ENCODE assay signal across 8 mouse cellular contexts in genomic region chr4:121040323-121040722, GRCm38 (mm10). TPM values are rescaled to one million over a fixed set of nuclear protein-coding genes. Genes with fewer than 3 reads are reported as not detected.
A peak's percentile ranks its signal among the peaks of the same experiment; 100 is the strongest.
DNase-seq lines count a peak whose midpoint lies in the region; ATAC-seq and TF ChIP-seq lines count a peak whose summit lies in the region.

No protein-coding gene starts in this region.

- H3K4me2 ChIP-seq in kidney, postnatal 0 days (ENCODE audit: low read length) = peak overlapping the region; percentile 67
- peak overlapping the region; percentile 63 for H3K4me2 ChIP-seq in forebrain, embryonic 14.5 days (ENCODE audit: low read length)
- peak overlapping the region; percentile 74 for H3K4me2 ChIP-seq in limb, embryonic 13.5 days (replicated peaks)

- ATAC-seq in kidney, postnatal 0 days (replicated peaks; ENCODE audit: low FRiP score, low read depth) = no peak
- no peak for ATAC-seq in forebrain, embryonic 14.5 days
- ATAC-seq in limb, embryonic 13.5 days (ENCODE audit: low FRiP score, low read depth) = no peak

- peak overlapping the region; percentile 30; the same call in 1 of the 2 replicates for H3K4me3 ChIP-seq in kidney, postnatal 0 days (replicated peaks; ENCODE audit: low read depth, low read length)
- H3K4me3 ChIP-seq in forebrain, embryonic 14.5 days (ENCODE audit: low read depth, low read length) = peak overlapping the region; percentile 35
- H3K4me3 ChIP-seq in limb, embryonic 13.5 days = peak overlapping the region; percentile 57
- H3K4me3 ChIP-seq in small intestine, adult 2 months (ENCODE audit: low read depth, low read length) = peak overlapping the region; percentile 26; the same call in 1 of the 2 replicates

- no peak overlapping the region for H3K27ac ChIP-seq in kidney, postnatal 0 days
- H3K27ac ChIP-seq in forebrain, embryonic 14.5 days (ENCODE audit: low read depth, low read length) = no peak overlapping the region
- H3K27ac ChIP-seq in limb, embryonic 13.5 days = peak overlapping the region; percentile 93
- no peak overlapping the region for H3K27ac ChIP-seq in small intestine, adult 2 months (ENCODE audit: insufficient read depth, low read depth, low read length)

- H3K4me1 ChIP-seq in kidney, postnatal 0 days (replicated peaks; ENCODE audit: insufficient read depth, low read length) = no peaks in the 10 kb centered on the region
- H3K4me1 ChIP-seq in forebrain, embryonic 14.5 days (ENCODE audit: control insufficient read depth, insufficient read depth, low read length) = peaks cover 2% of the 10 kb centered on the region; the same call in 1 of the 2 replicates
- peaks cover 32% of the 10 kb centered on the region for H3K4me1 ChIP-seq in limb, embryonic 13.5 days
- 0 out of 2 replicates have a peak, but pooled peaks cover 4% of the 10 kb centered on the region for H3K4me1 ChIP-seq in small intestine, adult 2 months (ENCODE audit: control insufficient read depth, insufficient read depth, insufficient read length, low read length)

- no peak overlapping the region for H3K9ac ChIP-seq in kidney, postnatal 0 days (ENCODE audit: low read depth, low read length)
- H3K9ac ChIP-seq in forebrain, embryonic 14.5 days (ENCODE audit: low read length) = no peak overlapping the region
- H3K9ac ChIP-seq in limb, embryonic 13.5 days = peak overlapping the region; percentile 75

- TF ChIP-seq CTCF in kidney, postnatal 0 days (IDR thresholded peaks at IDR 0.05; ENCODE audit: low read depth) = no peak
- TF ChIP-seq CTCF in small intestine, adult 2 months (IDR thresholded peaks at IDR 0.05; ENCODE audit: extremely low read depth, insufficient read length, insufficient replicate concordance, low read depth, low read length) = no peak

- 63% methylated on average over 14 of the region's 14 CpGs for WGBS in kidney, postnatal 0 days
- 66% methylated on average over 14 of the region's 14 CpGs for WGBS in forebrain, embryonic 14.5 days
- 58% methylated on average over 14 of the region's 14 CpGs for WGBS in limb, embryonic 13.5 days
- 46% methylated on average over 14 of the region's 14 CpGs for WGBS in small intestine, adult 2 months

- no peaks in the 10 kb centered on the region for H3K9me3 ChIP-seq in kidney, postnatal 0 days (replicated peaks; ENCODE audit: low read length)
- no peaks in the 10 kb centered on the region for H3K9me3 ChIP-seq in forebrain, embryonic 14.5 days (replicated peaks; ENCODE audit: control insufficient read depth, low read length)
- no peaks in the 10 kb centered on the region for H3K9me3 ChIP-seq in limb, embryonic 13.5 days

- no peak for TF ChIP-seq POLR2A in small intestine, adult 2 months (IDR thresholded peaks at IDR 0.05; ENCODE audit: low read depth, low read length)

- H3K36me3 ChIP-seq in kidney, postnatal 0 days (ENCODE audit: insufficient read depth, low read length) = no peaks in the 10 kb centered on the region
- H3K36me3 ChIP-seq in forebrain, embryonic 14.5 days (ENCODE audit: control insufficient read depth, insufficient read depth, low read length) = no peaks in the 10 kb centered on the region
- H3K36me3 ChIP-seq in limb, embryonic 13.5 days = peaks cover 25% of the 10 kb centered on the region
- no peaks in the 10 kb centered on the region for H3K36me3 ChIP-seq in small intestine, adult 2 months (ENCODE audit: control insufficient read depth, insufficient read depth, low read length)

- peaks cover 5% of the 10 kb centered on the region; the same call in 1 of the 2 replicates for H3K27me3 ChIP-seq in kidney, postnatal 0 days (ENCODE audit: insufficient read depth, low read length)
- peaks cover 3% of the 10 kb centered on the region; the same call in 1 of the 2 replicates for H3K27me3 ChIP-seq in forebrain, embryonic 14.5 days (replicated peaks; ENCODE audit: control insufficient read depth, insufficient read depth, low read length)
- peaks cover 32% of the 10 kb centered on the region for H3K27me3 ChIP-seq in limb, embryonic 13.5 days
- H3K27me3 ChIP-seq in small intestine, adult 2 months (ENCODE audit: control insufficient read depth, insufficient read depth, low read length) = peaks cover 16% of the 10 kb centered on the region

- no peak for DNase-seq in kidney, postnatal 0 days (ENCODE audit: low spot score)
- DNase-seq in kidney, postnatal 36 days = no peak
- DNase-seq in forebrain, embryonic 14.5 days (ENCODE audit: low spot score) = no peak
- DNase-seq in adrenal gland, adult 2 months = no peak
- DNase-seq in thymus, postnatal 14 days = no peak
- no peak for DNase-seq in thymus, postnatal 36 days

RNA-seq across cellular contexts. Expression of gene Col9a2, which starts 1.1 kb away (rescaled TPM):
- 2.8 and 3.0 TPM in 2 replicates for polyA plus RNA-seq in kidney, postnatal 0 days (2015; fragmentation: Nextera tagmentation; extraction: Ambion mirVana)
- polyA plus RNA-seq in forebrain, embryonic 14.5 days (2014; fragmentation: Nextera tagmentation; extraction: Ambion mirVana) = 2.2 and 3.8 TPM in 2 replicates
- polyA plus RNA-seq in limb, embryonic 13.5 days (2015; fragmentation: Nextera tagmentation; extraction: Ambion mirVana) = 100 and 116 TPM in 2 replicates
- 0.18 and 0.53 TPM in 2 replicates for polyA plus RNA-seq in small intestine, adult 2 months (2012; rRNA removed)
- under 1 TPM; 0.21 to 0.23 TPM for total RNA-seq in adrenal gland, adult 2 months (2021)
- polyA plus RNA-seq in adrenal gland, adult 2 months (2012; rRNA removed) = 0.47 and 0.76 TPM in 2 replicates

RNA-seq across cellular contexts. Expression of gene Smap2, which starts 23.3 kb away (rescaled TPM):
- 12.1 and 14.1 TPM in 2 replicates for polyA plus RNA-seq in kidney, postnatal 0 days (2015; fragmentation: Nextera tagmentation; extraction: Ambion mirVana)
- polyA plus RNA-seq in forebrain, embryonic 14.5 days (2014; fragmentation: Nextera tagmentation; extraction: Ambion mirVana) = 35.3 and 40.9 TPM in 2 replicates
- 13.4 and 13.5 TPM in 2 replicates for polyA plus RNA-seq in limb, embryonic 13.5 days (2015; fragmentation: Nextera tagmentation; extraction: Ambion mirVana)
- polyA plus RNA-seq in small intestine, adult 2 months (2012; rRNA removed) = 12.1 and 28.1 TPM in 2 replicates
- 10 to 100 TPM; 37.8 to 38.1 TPM for total RNA-seq in adrenal gland, adult 2 months (2021)
- 14.3 and 20.4 TPM in 2 replicates for polyA plus RNA-seq in adrenal gland, adult 2 months (2012; rRNA removed)

RNA-seq across cellular contexts. Expression of gene Zmpste24, which starts 57.7 kb away (rescaled TPM):
- polyA plus RNA-seq in kidney, postnatal 0 days (2015; fragmentation: Nextera tagmentation; extraction: Ambion mirVana) = 38.8 and 42.9 TPM in 2 replicates
- 22.3 and 26.3 TPM in 2 replicates for polyA plus RNA-seq in forebrain, embryonic 14.5 days (2014; fragmentation: Nextera tagmentation; extraction: Ambion mirVana)
- 23.7 and 25.8 TPM in 2 replicates for polyA plus RNA-seq in limb, embryonic 13.5 days (2015; fragmentation: Nextera tagmentation; extraction: Ambion mirVana)
- polyA plus RNA-seq in small intestine, adult 2 months (2012; rRNA removed) = 5.8 and 10.4 TPM in 2 replicates
- total RNA-seq in adrenal gland, adult 2 months (2021) = 10 to 100 TPM; 45.1 to 55.6 TPM
- polyA plus RNA-seq in adrenal gland, adult 2 months (2012; rRNA removed) = 16.2 and 19.7 TPM in 2 replicates

Comparison
In these comparisons a context has a peak if more than half of its experiments do, and no peak if none do; other contexts are left out.
1. RNA of gene Col9a2, which starts 1.1 kb away (polyA plus RNA-seq): 100 to 116 TPM in limb, embryonic 13.5 days; 2.8 to 3.0 TPM in kidney, postnatal 0 days, 2.2 to 3.8 TPM in forebrain, embryonic 14.5 days, 0.47 to 0.76 TPM in adrenal gland, adult 2 months and 0.18 to 0.53 TPM in small intestine, adult 2 months; every median in the first group is over 10 times any median in the second.
2. Peak in every context shown above with its lines, with median percentiles within 50 percentile points of each other: H3K4me2 ChIP-seq and H3K4me3 ChIP-seq.